Mouse (Mus musculus): ENCODE data around the gene Wnt9b. TPM values are rescaled to one million over a fixed set of nuclear protein-coding genes. Genes with fewer than 3 reads are reported as not detected.
A peak's percentile ranks its signal among the peaks of the same experiment; 100 is the strongest.

Gene Wnt9b
- polyA plus RNA-seq, 1 experiment from 2014 or later: 0.39 TPM

GRCm38 (mm10) chr11:103697565-103698176 is 52.0 kb downstream of the Wnt9b start, which contains the start of gene Gosr2:
Gene Gosr2, minus strand, starts transcription at chr11:103697898.
- 0% methylated on average over 57 of the region's 57 CpGs for WGBS

DNA sequence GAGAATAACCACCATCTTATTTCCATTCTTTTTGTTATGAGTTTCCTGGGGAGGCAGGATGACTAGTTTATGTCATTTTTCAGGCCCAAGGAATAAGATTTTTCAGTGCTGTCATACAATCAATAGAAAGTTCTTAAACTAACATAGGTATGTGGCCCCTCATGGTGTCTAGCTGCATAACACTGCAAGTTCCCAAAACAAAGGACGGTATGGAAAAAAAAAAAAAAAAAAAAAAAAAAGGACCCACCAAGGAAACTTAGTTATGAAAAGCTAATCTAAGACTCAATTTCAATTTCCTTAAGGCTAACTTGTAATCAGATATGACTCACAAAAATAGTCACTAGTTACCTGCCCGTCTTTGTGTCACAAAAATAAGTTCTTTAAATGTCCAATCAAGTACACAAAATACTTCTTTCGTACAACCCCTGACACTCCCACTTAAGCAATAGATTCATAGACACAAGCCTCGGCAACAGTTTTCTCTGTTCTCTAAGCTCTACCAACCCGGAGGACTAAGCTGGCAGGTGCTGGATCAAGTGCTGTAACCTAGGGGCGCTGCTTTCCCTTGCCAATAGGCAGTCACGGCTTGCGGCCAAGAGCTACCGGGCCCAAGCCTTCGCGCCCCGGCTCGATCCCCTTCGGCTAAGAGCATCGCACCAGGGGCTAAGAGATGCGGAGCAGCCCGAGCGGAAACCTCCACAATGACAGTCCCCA is 52.6 kb downstream of the Wnt9b start:
- H3K9me3 ChIP-seq (ENCODE audit: control insufficient read depth, low read length): no peaks in the 10 kb centered on the region
- no peaks in the 10 kb centered on the region for H3K27me3 ChIP-seq (ENCODE audit: control insufficient read depth, insufficient read depth, low read length)
- DNase-seq (ENCODE audit: low spot score): no peak
- 0 out of 2 replicates have a peak, but pooled peaks cover 2% of the 10 kb centered on the region for H3K4me1 ChIP-seq (replicated peaks; ENCODE audit: control insufficient read depth, insufficient read depth, low read length)
- whole genome bisulfite sequencing: 4% methylated on average over 18 of the region's 18 CpGs
- peak overlapping the region; percentile 92 for H3K4me3 ChIP-seq (ENCODE audit: low read depth, low read length)
- H3K9ac ChIP-seq (ENCODE audit: low read depth, low read length): peak overlapping the region; percentile 90
- peak; percentile 82 for ATAC-seq (ENCODE audit: low FRiP score)
- H3K4me2 ChIP-seq (replicated peaks; ENCODE audit: low read depth, low read length): peak overlapping the region; percentile 58
- no peaks in the 10 kb centered on the region for H3K36me3 ChIP-seq (ENCODE audit: control insufficient read depth, insufficient read depth, low read length)
- H3K27ac ChIP-seq (ENCODE audit: low read depth, low read length): peak overlapping the region; percentile 95

More at GRCm38 (mm10) chr11:103697565-103698176, 52.0 kb downstream of the Wnt9b start, which contains the start of gene Gosr2:
- H3K9me3 ChIP-seq (ENCODE audit: control insufficient read depth, low read length): no peaks in the 10 kb centered on the region
- DNase-seq (ENCODE audit: low spot score) (peak; percentile 93), ATAC-seq (ENCODE audit: low FRiP score) (peak; percentile 96)
- H3K4me2 ChIP-seq (replicated peaks; ENCODE audit: low read depth, low read length): peak within 1 kb of the TSS; percentile 58
- no peaks in the 10 kb centered on the region for H3K36me3 ChIP-seq (ENCODE audit: control insufficient read depth, insufficient read depth, low read length)
- H3K4me1 ChIP-seq (replicated peaks; ENCODE audit: control insufficient read depth, insufficient read depth, low read length): 0 out of 2 replicates have a peak, but pooled peaks cover 2% of the 10 kb centered on the region
- peak within 1 kb of the TSS; percentile 90 for H3K9ac ChIP-seq (ENCODE audit: low read depth, low read length)
- peak within 1 kb of the TSS; percentile 95 for H3K27ac ChIP-seq (ENCODE audit: low read depth, low read length)
- H3K4me3 ChIP-seq (ENCODE audit: low read depth, low read length): peak within 1 kb of the TSS; percentile 92
- no peaks in the 10 kb centered on the region for H3K27me3 ChIP-seq (ENCODE audit: control insufficient read depth, insufficient read depth, low read length)

GRCm38 (mm10) chr11:103693241-103693640 is 56.4 kb downstream of the Wnt9b start:
- H3K36me3 ChIP-seq (ENCODE audit: control insufficient read depth, insufficient read depth, low read length): no peaks in the 10 kb centered on the region
- no peak overlapping the region for H3K9ac ChIP-seq (ENCODE audit: low read depth, low read length)
- no peak for ATAC-seq (ENCODE audit: low FRiP score)
- 96% methylated on average over 1 of the region's 1 CpGs for WGBS
- H3K27ac ChIP-seq (ENCODE audit: low read depth, low read length): no peak overlapping the region
- H3K4me1 ChIP-seq (replicated peaks; ENCODE audit: control insufficient read depth, insufficient read depth, low read length): no peaks in the 10 kb centered on the region
- H3K27me3 ChIP-seq (ENCODE audit: control insufficient read depth, insufficient read depth, low read length): no peaks in the 10 kb centered on the region
- no peaks in the 10 kb centered on the region for H3K9me3 ChIP-seq (ENCODE audit: control insufficient read depth, low read length)
- H3K4me2 ChIP-seq (replicated peaks; ENCODE audit: low read depth, low read length): no peak overlapping the region
- H3K4me3 ChIP-seq (ENCODE audit: low read depth, low read length): no peak overlapping the region
- no peak for DNase-seq (ENCODE audit: low spot score)

GRCm38 (mm10) chr11:103691036-103691435 is 58.6 kb downstream of the Wnt9b start:
- 95% methylated on average over 1 of the region's 1 CpGs for WGBS
- Histone ChIP-seq H3K4me1 (replicated peaks; ENCODE audit: control insufficient read depth, insufficient read depth, low read length) (no peaks in the 10 kb centered on the region), H3K4me2 (replicated peaks; ENCODE audit: low read depth, low read length) (no peak overlapping the region), H3K27ac (ENCODE audit: low read depth, low read length) (no peak overlapping the region), H3K36me3 (ENCODE audit: control insufficient read depth, insufficient read depth, low read length) (no peaks in the 10 kb centered on the region), H3K9ac (ENCODE audit: low read depth, low read length) (no peak overlapping the region), H3K9me3 (ENCODE audit: control insufficient read depth, low read length) (no peaks in the 10 kb centered on the region), H3K27me3 (ENCODE audit: control insufficient read depth, insufficient read depth, low read length) (no peaks in the 10 kb centered on the region), H3K4me3 (ENCODE audit: low read depth, low read length) (no peak overlapping the region)
- ATAC-seq (ENCODE audit: low FRiP score) (no peak), DNase-seq (ENCODE audit: low spot score) (no peak)

- Histone ChIP-seq H3K9me3 (ENCODE audit: control insufficient read depth, low read length) (no peaks in the 10 kb centered on the region), H3K4me3 (ENCODE audit: low read depth, low read length) (no peak overlapping the region), H3K4me1 (replicated peaks; ENCODE audit: control insufficient read depth, insufficient read depth, low read length) (no peaks in the 10 kb centered on the region), H3K36me3 (ENCODE audit: control insufficient read depth, insufficient read depth, low read length) (peaks cover 2% of the 10 kb centered on the region; the same call in 1 of the 2 replicates), H3K4me2 (replicated peaks; ENCODE audit: low read depth, low read length) (no peak overlapping the region), H3K27me3 (ENCODE audit: control insufficient read depth, insufficient read depth, low read length) (no peaks in the 10 kb centered on the region), H3K9ac (ENCODE audit: low read depth, low read length) (no peak overlapping the region), H3K27ac (ENCODE audit: low read depth, low read length) (no peak overlapping the region)
- no peak for ATAC-seq (ENCODE audit: low FRiP score)
- no peak for DNase-seq (ENCODE audit: low spot score)
- WGBS: 42% methylated on average over 3 of the region's 3 CpGs
Observed at GRCm38 (mm10) chr11:103688980-103689378, 60.6 kb downstream of the Wnt9b start.

- H3K9me3 ChIP-seq (ENCODE audit: control insufficient read depth, low read length): no peaks in the 10 kb centered on the region
- no peak overlapping the region for H3K4me2 ChIP-seq (replicated peaks; ENCODE audit: low read depth, low read length)
- no peak overlapping the region for H3K9ac ChIP-seq (ENCODE audit: low read depth, low read length)
- no peak for DNase-seq (ENCODE audit: low spot score)
- H3K4me3 ChIP-seq (ENCODE audit: low read depth, low read length): no peak overlapping the region
- no peak overlapping the region for H3K27ac ChIP-seq (ENCODE audit: low read depth, low read length)
- no peaks in the 10 kb centered on the region for H3K27me3 ChIP-seq (ENCODE audit: control insufficient read depth, insufficient read depth, low read length)
- H3K36me3 ChIP-seq (ENCODE audit: control insufficient read depth, insufficient read depth, low read length): peaks cover 2% of the 10 kb centered on the region
- ATAC-seq (ENCODE audit: low FRiP score): no peak
- WGBS: 75% methylated on average over 6 of the region's 6 CpGs
- no peaks in the 10 kb centered on the region for H3K4me1 ChIP-seq (replicated peaks; ENCODE audit: control insufficient read depth, insufficient read depth, low read length)
Observed at GRCm38 (mm10) chr11:103688271-103688979, 61.2 kb downstream of the Wnt9b start.

DNA sequence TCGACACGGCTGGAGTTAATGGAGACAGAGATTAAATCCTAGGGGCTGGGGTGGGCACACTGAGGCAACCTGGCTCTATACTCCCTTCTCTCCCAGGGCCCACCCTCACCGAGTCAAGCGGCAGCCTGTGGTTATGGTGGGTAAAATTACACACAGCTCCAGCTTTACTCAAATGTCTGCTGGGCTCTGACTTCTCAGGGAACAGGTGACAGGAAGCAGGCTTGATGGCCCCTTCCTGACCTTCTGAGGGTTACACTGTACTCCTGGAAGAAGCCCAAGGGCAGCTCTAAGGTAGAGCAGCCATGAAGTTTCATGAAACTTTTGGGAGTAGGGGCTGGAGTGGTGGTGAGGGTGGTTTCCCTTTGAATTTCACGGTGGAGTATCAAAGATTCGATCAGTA is 62.9 kb downstream of the Wnt9b start:
- Histone ChIP-seq H3K9me3 (ENCODE audit: control insufficient read depth, low read length) (no peaks in the 10 kb centered on the region), H3K4me3 (ENCODE audit: low read depth, low read length) (no peak overlapping the region), H3K4me2 (replicated peaks; ENCODE audit: low read depth, low read length) (no peak overlapping the region), H3K4me1 (replicated peaks; ENCODE audit: control insufficient read depth, insufficient read depth, low read length) (no peaks in the 10 kb centered on the region), H3K36me3 (ENCODE audit: control insufficient read depth, insufficient read depth, low read length) (peaks cover 2% of the 10 kb centered on the region), H3K27me3 (ENCODE audit: control insufficient read depth, insufficient read depth, low read length) (no peaks in the 10 kb centered on the region), H3K27ac (ENCODE audit: low read depth, low read length) (no peak overlapping the region), H3K9ac (ENCODE audit: low read depth, low read length) (no peak overlapping the region)
- no peak for DNase-seq (ENCODE audit: low spot score)
- WGBS: 94% methylated on average over 6 of the region's 6 CpGs
- no peak for ATAC-seq (ENCODE audit: low FRiP score)

- peaks cover 3% of the 10 kb centered on the region for H3K36me3 ChIP-seq (ENCODE audit: control insufficient read depth, insufficient read depth, low read length)
- 92% methylated on average over 7 of the region's 7 CpGs for WGBS
- no peak overlapping the region for H3K4me3 ChIP-seq (ENCODE audit: low read depth, low read length)
- H3K9me3 ChIP-seq (ENCODE audit: control insufficient read depth, low read length): no peaks in the 10 kb centered on the region
- ATAC-seq (ENCODE audit: low FRiP score): no peak
- no peaks in the 10 kb centered on the region for H3K4me1 ChIP-seq (replicated peaks; ENCODE audit: control insufficient read depth, insufficient read depth, low read length)
- H3K27me3 ChIP-seq (ENCODE audit: control insufficient read depth, insufficient read depth, low read length): no peaks in the 10 kb centered on the region
- H3K27ac ChIP-seq (ENCODE audit: low read depth, low read length): no peak overlapping the region
- H3K9ac ChIP-seq (ENCODE audit: low read depth, low read length): no peak overlapping the region
- no peak for DNase-seq (ENCODE audit: low spot score)
- H3K4me2 ChIP-seq (replicated peaks; ENCODE audit: low read depth, low read length): no peak overlapping the region
Observed at GRCm38 (mm10) chr11:103685261-103685736, 64.3 kb downstream of the Wnt9b start.

All from hindbrain, embryonic 11.5 days (tissue).